Mouse (Mus musculus) 3134 (cell line): Measurements from ENCODE around the gene Ptx4.
A peak's percentile ranks its signal among the peaks of the same experiment; 100 is the strongest.
"Not testable (repeated sequence)": the region's sequence is repeated elsewhere in the genome, so short reads cannot be mapped to it uniquely, and the experiment has no call there.

Experiments used
- DNase-seq: peaks from one replicate; pipeline ENCODE4 v3.0.0-alpha.2; 2011; ENCODE audit warnings: low spot score; ENCODE audit not compliant: insufficient read length; ENCODE audit errors: extremely low read depth

Gene Ptx4

GRCm38 (mm10) chr17:25114908-25115645, 5.5 kb upstream of the Ptx4 start:
- no peak for DNase-seq

GRCm38 (mm10) chr17:25115664-25116432, 4.7 kb upstream of the Ptx4 start, which contains the start of gene Telo2:
Telo2 (minus strand) TSS chr17:25115967.
- peak; percentile 92 for DNase-seq

- DNase-seq: no peak
Observed at GRCm38 (mm10) chr17:25117263-25117662, 3.3 kb upstream of the Ptx4 start.

DNA sequence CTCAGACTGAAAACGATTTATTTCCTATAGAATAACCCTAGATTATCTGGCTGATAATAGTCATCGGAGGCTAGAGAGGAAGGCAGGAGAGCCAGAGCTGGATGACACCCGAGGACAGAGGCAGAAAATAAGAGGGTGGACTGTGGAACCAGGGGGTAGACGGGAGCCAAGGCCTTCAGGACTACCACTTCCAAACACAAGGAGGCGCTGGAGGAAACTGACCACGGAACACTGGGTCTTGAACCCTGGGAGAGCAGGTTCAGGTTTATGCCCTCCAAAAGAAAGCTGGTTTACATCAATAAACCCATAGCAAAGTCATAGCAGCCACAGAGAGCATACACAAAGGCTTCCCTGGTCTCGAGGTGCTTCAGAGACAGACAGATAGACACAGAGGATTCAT, 3.4 kb downstream of the Ptx4 start:
- DNase-seq: no peak

- DNase-seq: not testable (repeated sequence)
Observed at GRCm38 (mm10) chr17:25125442-25126060, 5.0 kb downstream of the Ptx4 start.

DNA sequence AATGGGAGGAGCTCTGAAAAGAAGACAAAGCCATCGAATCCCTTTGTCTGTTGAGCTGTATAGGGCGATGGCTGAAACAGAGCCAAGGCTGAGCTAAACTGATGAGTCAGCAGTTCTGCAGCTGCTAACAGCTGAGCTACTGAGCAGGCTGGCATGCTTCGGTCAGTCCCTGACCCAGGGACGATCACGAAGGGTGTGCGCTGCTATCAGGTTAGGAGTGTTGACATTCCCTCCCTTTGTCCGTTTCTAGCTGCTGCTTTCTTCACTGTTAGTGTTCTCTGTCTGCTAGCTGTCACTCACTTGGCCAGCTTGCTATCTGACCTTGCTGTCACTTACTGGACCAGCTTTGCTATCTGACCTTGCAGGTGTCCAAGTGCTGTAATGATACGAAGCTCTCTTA, 6.5 kb downstream of the Ptx4 start:
- no peak for DNase-seq

DNA sequence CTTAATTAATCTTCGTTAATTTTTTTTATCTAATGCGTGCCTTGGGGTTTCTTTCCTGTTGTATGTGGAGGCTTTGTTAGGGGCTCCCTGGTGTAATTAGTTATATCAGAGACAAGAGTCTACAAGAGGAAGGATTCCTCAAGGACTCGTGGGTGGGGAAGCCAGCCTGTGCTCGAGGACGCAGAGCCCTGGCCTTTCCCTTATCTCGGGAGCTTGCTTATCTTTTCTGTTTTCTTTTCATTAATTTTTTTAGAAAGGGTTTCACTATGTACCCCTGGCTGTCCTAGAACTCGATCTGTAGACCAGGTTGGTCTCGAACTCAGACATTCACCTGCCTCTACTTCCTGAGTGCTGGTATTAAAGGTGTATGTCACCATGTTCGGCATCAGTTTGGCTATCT, 7.1 kb downstream of the Ptx4 start:
- no peak for DNase-seq

DNA sequence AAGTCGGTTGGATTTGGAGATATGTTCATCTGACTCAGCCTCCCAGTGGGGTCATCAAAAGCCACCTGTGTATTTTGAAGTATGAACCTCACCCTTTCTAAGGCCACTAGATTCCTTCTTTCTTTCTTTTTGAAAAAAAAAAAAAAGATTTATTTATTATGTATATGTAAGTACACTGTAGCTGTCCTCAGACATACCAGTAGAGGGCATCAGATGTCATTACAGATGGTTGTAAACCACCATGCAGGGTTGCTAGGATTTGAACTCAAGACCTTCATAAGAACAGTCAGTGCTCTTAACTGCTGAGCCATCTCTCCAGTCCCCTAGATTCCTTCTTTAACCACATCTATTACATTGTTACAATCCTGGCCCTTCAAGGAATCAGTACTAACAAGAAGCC, 9.5 kb downstream of the Ptx4 start:
- DNase-seq: no peak

- DNase-seq: peak; percentile 84
Observed at GRCm38 (mm10) chr17:25133275-25133698, 12.7 kb downstream of the Ptx4 start, which contains the start of gene Clcn7. Clcn7 (plus strand) TSS chr17:25133391.

- DNase-seq: no peak
Observed at GRCm38 (mm10) chr17:25135622-25136021, 15.1 kb downstream of the Ptx4 start.

- DNase-seq: no peak
Observed at GRCm38 (mm10) chr17:25138803-25139202, 18.2 kb downstream of the Ptx4 start.

- DNase-seq: no peak
Observed at GRCm38 (mm10) chr17:25139960-25140359, 19.4 kb downstream of the Ptx4 start.

- no peak for DNase-seq
Observed at GRCm38 (mm10) chr17:25162161-25162560, 41.6 kb downstream of the Ptx4 start, which contains the start of gene Ccdc154. Ccdc154 (plus strand) TSS chr17:25162461.

DNA sequence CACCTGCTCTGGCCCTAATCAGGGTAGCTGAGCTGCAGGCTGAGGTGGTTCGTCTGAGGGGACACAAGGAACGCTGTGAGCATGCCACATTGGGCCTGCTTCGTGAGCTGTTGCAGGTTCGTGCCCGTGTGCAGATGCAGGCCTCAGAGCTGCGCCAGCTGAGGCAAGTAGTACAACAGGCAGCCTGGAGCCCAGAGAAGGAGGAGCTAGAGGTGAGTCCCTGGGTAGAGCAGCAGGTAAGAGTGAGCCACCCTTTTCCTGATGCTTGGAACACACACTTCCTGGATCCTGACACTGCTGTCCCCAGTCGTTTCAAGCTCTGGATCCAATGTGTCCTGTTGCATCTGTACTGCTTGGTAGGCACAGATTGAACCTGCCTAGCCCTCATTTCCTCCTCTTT, 42.8 kb downstream of the Ptx4 start:
- DNase-seq: no peak

- DNase-seq: no peak
Observed at GRCm38 (mm10) chr17:25164770-25165169, 44.2 kb downstream of the Ptx4 start.

GRCm38 (mm10) chr17:25165970-25166671, 45.6 kb downstream of the Ptx4 start:
- no peak for DNase-seq

- no peak for DNase-seq
Observed at GRCm38 (mm10) chr17:25169706-25170105, 49.1 kb downstream of the Ptx4 start.

DNA sequence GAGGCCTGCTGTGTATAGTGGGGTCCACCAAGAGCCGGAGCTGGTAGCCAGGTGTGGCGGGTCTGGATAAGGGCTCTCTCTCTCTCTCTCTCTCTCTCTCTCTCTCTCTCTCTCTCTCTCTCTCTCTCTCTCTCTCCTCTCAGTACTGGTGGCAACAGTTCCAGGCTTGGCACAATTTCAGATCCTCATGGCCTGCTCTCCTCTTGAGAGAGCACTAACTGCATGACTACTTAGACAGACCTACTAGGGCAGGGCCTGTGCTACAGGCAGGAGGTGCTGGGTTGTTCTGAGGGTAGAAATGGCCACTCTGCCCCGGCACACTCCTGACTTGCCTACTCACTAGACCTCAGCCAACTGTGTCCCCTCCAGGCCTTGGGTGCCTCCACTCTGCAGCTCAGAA, 52.0 kb downstream of the Ptx4 start:
- no peak for DNase-seq
